Mouse (Mus musculus) lung, adult 2 months (tissue): ENCODE measurements around the gene Iqcn.

Source experiments
- CTCF ChIP-seq: fragments of 200-500 bp; IDR thresholded peaks from 2 replicates; pipeline ENCODE4 v1.5.1; 2011; ENCODE audit warnings: mild to moderate bottlenecking, low read length, control low read depth; ENCODE audit not compliant: insufficient read depth
- POLR2A ChIP-seq: fragments of 200-500 bp; IDR thresholded peaks from 2 replicates; pipeline ENCODE4 v1.6.1; 2011; ENCODE audit warnings: low read depth, mild to moderate bottlenecking, control low read depth, low read length, borderline replicate concordance; ENCODE audit errors: extremely low read depth

DNA sequence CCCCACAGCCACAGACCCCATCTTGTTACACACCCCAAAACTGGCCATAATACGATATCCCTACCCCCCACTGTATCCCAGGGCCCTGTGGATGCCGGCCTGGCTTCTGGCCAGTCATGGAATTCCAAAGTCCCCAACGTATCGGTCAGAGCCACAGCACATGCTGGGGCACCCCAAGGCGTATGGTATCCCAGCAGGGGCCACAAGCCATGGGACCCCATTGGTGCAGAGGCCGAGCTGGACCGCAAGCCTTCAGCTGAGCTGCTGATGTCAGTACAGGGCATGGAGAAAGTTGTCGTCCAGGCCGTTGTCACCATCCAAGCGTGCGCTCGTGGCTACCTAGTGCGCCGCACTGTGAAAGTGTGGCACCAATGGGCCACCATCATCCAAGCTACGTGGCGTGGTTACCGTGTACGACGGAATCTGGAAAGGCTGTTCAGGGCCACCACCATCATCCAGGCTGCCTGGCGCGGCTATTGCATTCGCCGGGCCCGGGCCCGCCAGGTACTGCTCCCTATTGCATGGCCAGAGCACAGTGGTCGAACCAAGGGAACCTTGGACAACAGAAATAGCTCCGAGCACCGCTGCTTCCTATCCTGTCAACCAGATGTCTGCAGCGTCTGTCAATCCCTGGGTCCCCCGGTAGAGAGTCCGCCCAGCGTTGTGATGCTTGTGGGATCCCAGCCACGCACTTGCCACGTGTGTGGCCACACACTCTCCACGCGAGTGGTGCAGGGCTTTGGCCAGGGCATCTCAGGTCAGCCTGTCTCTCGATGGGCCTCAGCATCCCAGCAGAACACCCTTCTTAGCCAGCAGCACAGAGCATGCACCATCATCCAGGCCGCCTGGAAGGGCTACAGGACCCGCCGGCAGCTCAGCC lies 13.5 kb downstream of the Iqcn start:
- TF ChIP-seq POLR2A: no peak
- TF ChIP-seq CTCF: no peak
